Mouse (Mus musculus): ENCODE results near the gene Bhlhe40. TPM values are rescaled to one million over a fixed set of nuclear protein-coding genes. Genes with fewer than 3 reads are reported as not detected.
A peak's percentile ranks its signal among the peaks of the same experiment; 100 is the strongest.

Bhlhe40 gene
- polyA plus RNA-seq, 1 experiment from 2014 or later, result 50.1 TPM

GRCm38 (mm10) chr6:108655861-108656260 is 4.6 kb upstream of the Bhlhe40 start:
- no peak overlapping the region for H3K27ac ChIP-seq
- H3K4me2 ChIP-seq (replicated peaks), result no peak overlapping the region
- H3K4me3 ChIP-seq (replicated peaks), result no peak overlapping the region
- no peak overlapping the region for H3K9ac ChIP-seq
- no peaks in the 10 kb centered on the region for H3K36me3 ChIP-seq
- ATAC-seq, result no peak
- no peaks in the 10 kb centered on the region for H3K27me3 ChIP-seq (replicated peaks)
- H3K9me3 ChIP-seq, result no peaks in the 10 kb centered on the region
- peaks cover 11% of the 10 kb centered on the region for H3K4me1 ChIP-seq (replicated peaks)
- 53% methylated on average over 2 of the region's 2 CpGs for WGBS

GRCm38 (mm10) chr6:108658051-108658415 is 2.4 kb upstream of the Bhlhe40 start:
- Histone ChIP-seq H3K4me1 (replicated peaks) (peaks cover 11% of the 10 kb centered on the region), H3K9ac (peak overlapping the region; percentile 66), H3K36me3 (no peaks in the 10 kb centered on the region), H3K9me3 (no peaks in the 10 kb centered on the region), H3K4me3 (replicated peaks) (peak overlapping the region; percentile 64), H3K4me2 (replicated peaks) (peak overlapping the region; percentile 82), H3K27me3 (replicated peaks) (no peaks in the 10 kb centered on the region), H3K27ac (peak overlapping the region; percentile 99)
- whole genome bisulfite sequencing, result 75% methylated on average over 3 of the region's 3 CpGs
- ATAC-seq, result no peak

- H3K27ac ChIP-seq, result peak overlapping the region; percentile 99
- 0 out of 2 replicates have a peak, but pooled peaks have one; percentile 2 for ATAC-seq
Measured at GRCm38 (mm10) chr6:108658416-108659201, 1.8 kb upstream of the Bhlhe40 start.

GRCm38 (mm10) chr6:108659221-108659725 is 1.2 kb upstream of the Bhlhe40 start:
- peak; percentile 69 for ATAC-seq
- Histone ChIP-seq H3K4me3 (replicated peaks) (peak overlapping the region; percentile 64), H3K9ac (peak overlapping the region; percentile 66), H3K4me1 (replicated peaks) (peaks cover 13% of the 10 kb centered on the region), H3K36me3 (no peaks in the 10 kb centered on the region; the same call in 1 of the 2 replicates), H3K27ac (peak overlapping the region; percentile 99), H3K9me3 (no peaks in the 10 kb centered on the region), H3K4me2 (replicated peaks) (peak overlapping the region; percentile 82), H3K27me3 (replicated peaks) (no peaks in the 10 kb centered on the region)
- under 1% methylated on average over 41 of the region's 42 CpGs for WGBS

More at GRCm38 (mm10) chr6:108658416-108659201, 1.8 kb upstream of the Bhlhe40 start:
- Histone ChIP-seq H3K27me3 (replicated peaks) (no peaks in the 10 kb centered on the region), H3K36me3 (no peaks in the 10 kb centered on the region), H3K9ac (peak overlapping the region; percentile 66), H3K4me2 (replicated peaks) (peak overlapping the region; percentile 82), H3K4me3 (replicated peaks) (peak overlapping the region; percentile 64), H3K9me3 (no peaks in the 10 kb centered on the region), H3K4me1 (replicated peaks) (peaks cover 13% of the 10 kb centered on the region)
- WGBS, result 3% methylated on average over 31 of the region's 31 CpGs

GRCm38 (mm10) chr6:108659726-108660205 is 663 bp upstream of the Bhlhe40 start:
- Histone ChIP-seq H3K9ac (peak overlapping the region; percentile 66), H3K36me3 (peaks cover 5% of the 10 kb centered on the region), H3K9me3 (no peaks in the 10 kb centered on the region), H3K27me3 (replicated peaks) (no peaks in the 10 kb centered on the region), H3K4me2 (replicated peaks) (peak overlapping the region; percentile 82), H3K4me3 (replicated peaks) (peak overlapping the region; percentile 64), H3K27ac (peak overlapping the region; percentile 99), H3K4me1 (replicated peaks) (peaks cover 18% of the 10 kb centered on the region)
- peak; percentile 83 for ATAC-seq
- WGBS, result under 1% methylated on average over 28 of the region's 35 CpGs

GRCm38 (mm10) chr6:108660878-108661389 is 505 bp downstream of the Bhlhe40 start:
- Histone ChIP-seq H3K4me1 (replicated peaks) (peaks cover 23% of the 10 kb centered on the region), H3K9ac (peak overlapping the region; percentile 62), H3K4me2 (replicated peaks) (peak overlapping the region; percentile 82), H3K4me3 (replicated peaks) (peak overlapping the region; percentile 64), H3K36me3 (peaks cover 12% of the 10 kb centered on the region), H3K9me3 (no peaks in the 10 kb centered on the region), H3K27ac (peak overlapping the region; percentile 99), H3K27me3 (replicated peaks) (no peaks in the 10 kb centered on the region)
- under 1% methylated on average over 18 of the region's 18 CpGs for WGBS
- ATAC-seq, result peak; percentile 10; the same call in 1 of the 2 replicates

- under 1% methylated on average over 17 of the region's 17 CpGs for WGBS
- Histone ChIP-seq H3K27ac (peak overlapping the region; percentile 99), H3K9ac (peak overlapping the region; percentile 62), H3K9me3 (no peaks in the 10 kb centered on the region), H3K4me3 (replicated peaks) (peak overlapping the region; percentile 64), H3K4me1 (replicated peaks) (peaks cover 23% of the 10 kb centered on the region), H3K4me2 (replicated peaks) (peak overlapping the region; percentile 82), H3K36me3 (peaks cover 12% of the 10 kb centered on the region), H3K27me3 (replicated peaks) (no peaks in the 10 kb centered on the region)
- no peak for ATAC-seq
Measured at GRCm38 (mm10) chr6:108661412-108661811, 983 bp downstream of the Bhlhe40 start.

GRCm38 (mm10) chr6:108661890-108662289 is 1.5 kb downstream of the Bhlhe40 start:
- peak overlapping the region; percentile 30; the same call in 1 of the 2 replicates for H3K9ac ChIP-seq
- peak overlapping the region; percentile 82 for H3K4me2 ChIP-seq (replicated peaks)
- WGBS, result 46% methylated on average over 6 of the region's 6 CpGs
- peaks cover 12% of the 10 kb centered on the region for H3K36me3 ChIP-seq
- H3K4me1 ChIP-seq (replicated peaks), result peaks cover 23% of the 10 kb centered on the region
- no peaks in the 10 kb centered on the region for H3K27me3 ChIP-seq (replicated peaks)
- no peaks in the 10 kb centered on the region for H3K9me3 ChIP-seq
- H3K4me3 ChIP-seq (replicated peaks), result peak overlapping the region; percentile 64
- ATAC-seq, result no peak
- no peak overlapping the region for H3K27ac ChIP-seq

- WGBS, result 71% methylated on average over 15 of the region's 15 CpGs
- Histone ChIP-seq H3K27ac (no peak overlapping the region), H3K36me3 (peaks cover 12% of the 10 kb centered on the region), H3K4me1 (replicated peaks) (peaks cover 24% of the 10 kb centered on the region), H3K9me3 (no peaks in the 10 kb centered on the region), H3K4me2 (replicated peaks) (peak overlapping the region; percentile 82), H3K9ac (peak overlapping the region; percentile 23; the same call in 1 of the 2 replicates), H3K27me3 (replicated peaks) (no peaks in the 10 kb centered on the region), H3K4me3 (replicated peaks) (peak overlapping the region; percentile 64)
- no peak for ATAC-seq
Measured at GRCm38 (mm10) chr6:108662314-108663240, 2.1 kb downstream of the Bhlhe40 start.

- Histone ChIP-seq H3K36me3 (peaks cover 12% of the 10 kb centered on the region), H3K27me3 (replicated peaks) (no peaks in the 10 kb centered on the region), H3K4me2 (replicated peaks) (peak overlapping the region; percentile 82), H3K4me3 (replicated peaks) (peak overlapping the region; percentile 64), H3K9ac (peak overlapping the region; percentile 23; the same call in 1 of the 2 replicates), H3K27ac (peak overlapping the region; percentile 48; the same call in 1 of the 2 replicates), H3K9me3 (no peaks in the 10 kb centered on the region), H3K4me1 (replicated peaks) (peaks cover 27% of the 10 kb centered on the region)
- 63% methylated on average over 8 of the region's 8 CpGs for WGBS
- ATAC-seq, result no peak
Measured at GRCm38 (mm10) chr6:108663241-108664194, 3.1 kb downstream of the Bhlhe40 start.
